Mouse (Mus musculus): Measurements from ENCODE around the gene Dhtkd1.

The Dhtkd1 gene

GRCm38 (mm10) chr2:5942416-5943032 lies at the start of gene Dhtkd1:
Gene Dhtkd1, minus strand, starts transcription at chr2:5942792.
- POLR2A ChIA-PET, result interaction anchor here in 3 of 4 experiments (0.6 to 6.0 kb wide), 19 partner anchors 7 to 930 kb away, joined by 3 to 40 read pairs (median 4); partner anchors contain the start of genes Sec61a2 (in 3 of the 3), Upf2 (in 2 of the 3) and Mcm10 (in 1 of the 3)
- CTCF ChIA-PET, result interaction anchor here in 2 of 4 experiments (0.6 to 0.7 kb wide), 2 partner anchors 11 to 353 kb away, joined by 3 read pairs; no protein-coding TSS in a partner anchor

- POLR2A ChIA-PET, result interaction anchor here in 2 of 4 experiments (1.0 to 1.4 kb wide), 2 partner anchors 8 to 28 kb away, joined by 3 read pairs; no protein-coding TSS in a partner anchor
- CTCF ChIA-PET, result no interaction called here
These were observed 34.9 kb upstream of the Dhtkd1 start for GRCm38 (mm10) chr2:5977532-5977931.

GRCm38 (mm10) chr2:5970629-5971028 lies 28.0 kb upstream of the Dhtkd1 start:
- CTCF ChIA-PET, result interaction anchor here in 2 of 4 experiments (0.7 kb wide), 2 partner anchors 57 to 564 kb away, joined by 3 to 4 read pairs; no protein-coding TSS in a partner anchor
- POLR2A ChIA-PET, result interaction anchor here in 1 of 4 experiments (1.4 kb wide), 1 partner anchor 16 kb away, joined by 3 read pairs; no protein-coding TSS in a partner anchor

- POLR2A ChIA-PET, result no interaction called here
- CTCF ChIA-PET, result no interaction called here
These were observed 23.4 kb upstream of the Dhtkd1 start for GRCm38 (mm10) chr2:5965972-5966371.

GRCm38 (mm10) chr2:5963729-5964128 lies 21.1 kb upstream of the Dhtkd1 start:
- ChIA-PET POLR2A (interaction anchor here in 2 of 4 experiments (0.6 to 2.3 kb wide), 5 partner anchors 10 to 228 kb away, joined by 3 to 13 read pairs (median 6); partner anchors contain the start of gene Upf2 (in 1 of the 2)), CTCF (interaction anchor here (0.6 to 1.7 kb wide), 10 partner anchors 9 to 462 kb away, joined by 3 to 9 read pairs (median 3); no protein-coding TSS in a partner anchor)

GRCm38 (mm10) chr2:5962265-5962664 lies 19.7 kb upstream of the Dhtkd1 start:
- CTCF ChIA-PET, result no interaction called here
- POLR2A ChIA-PET, result interaction anchor here in 1 of 4 experiments (0.7 to 1.6 kb wide), 4 partner anchors 9 to 67 kb away, joined by 3 to 5 read pairs (median 4); partner anchors contain the start of genes Dhtkd1 and Sec61a2

- CTCF ChIA-PET, result no interaction called here
- POLR2A ChIA-PET, result interaction anchor here in 1 of 4 experiments (0.9 to 1.5 kb wide), 4 partner anchors 11 to 75 kb away, joined by 3 to 5 read pairs (median 4); no protein-coding TSS in a partner anchor
These were observed 15.1 kb upstream of the Dhtkd1 start for GRCm38 (mm10) chr2:5957705-5958104.

- POLR2A ChIA-PET, result interaction anchor here in 3 of 4 experiments (0.5 to 4.3 kb wide), 10 partner anchors 9 to 57 kb away, joined by 3 to 40 read pairs (median 4); partner anchors contain the start of genes Dhtkd1 (in 2 of the 3) and Sec61a2 (in 1 of the 3)
- CTCF ChIA-PET, result interaction anchor here in 1 of 4 experiments (0.6 kb wide), 1 partner anchor 1033 kb away, joined by 3 read pairs; no protein-coding TSS in a partner anchor
These were observed 9.1 kb upstream of the Dhtkd1 start for GRCm38 (mm10) chr2:5951621-5952211.

GRCm38 (mm10) chr2:5950766-5951595 lies 8.4 kb upstream of the Dhtkd1 start, which contains the start of gene Upf2:
Gene Upf2, plus strand, starts transcription at chr2:5951469.
- CTCF ChIA-PET, result interaction anchor here in 2 of 4 experiments (0.5 to 0.6 kb wide), 2 partner anchors 942 to 1033 kb away, joined by 3 to 4 read pairs; no protein-coding TSS in a partner anchor
- POLR2A ChIA-PET, result interaction anchor here (0.5 to 4.3 kb wide), 16 partner anchors 8 to 106 kb away, joined by 3 to 40 read pairs (median 4); partner anchors contain the start of genes Dhtkd1 (in 2 of the 4), Sec61a2 (in 2 of the 4), Cdc123 (in 1 of the 4) and Nudt5 (in 1 of the 4)

- ChIA-PET CTCF (no interaction called here), POLR2A (interaction anchor here (0.8 to 4.3 kb wide), 11 partner anchors 10 to 106 kb away, joined by 3 to 40 read pairs (median 4); partner anchors contain the start of genes Cdc123 (in 1 of the 4), Dhtkd1 (in 1 of the 4), Nudt5 (in 1 of the 4) and Sec61a2 (in 1 of the 4))
These were observed 7.7 kb upstream of the Dhtkd1 start for GRCm38 (mm10) chr2:5950305-5950704.

- ChIA-PET CTCF (interaction anchor here in 1 of 4 experiments (0.8 kb wide), 1 partner anchor 49 kb away, joined by 3 read pairs; no protein-coding TSS in a partner anchor), POLR2A (interaction anchor here (0.8 to 4.3 kb wide), 12 partner anchors 10 to 105 kb away, joined by 3 to 40 read pairs (median 4); partner anchors contain the start of genes Cdc123 (in 1 of the 4), Dhtkd1 (in 1 of the 4), Nudt5 (in 1 of the 4) and Sec61a2 (in 1 of the 4))
These were observed 7.2 kb upstream of the Dhtkd1 start for GRCm38 (mm10) chr2:5949821-5950220.

GRCm38 (mm10) chr2:5948964-5949363 lies 6.4 kb upstream of the Dhtkd1 start:
- POLR2A ChIA-PET, result interaction anchor here in 2 of 4 experiments (0.6 to 4.3 kb wide), 8 partner anchors 9 to 98 kb away, joined by 3 to 40 read pairs (median 5); partner anchors contain the start of gene Dhtkd1 (in 1 of the 2)
- CTCF ChIA-PET, result interaction anchor here in 2 of 4 experiments (0.6 to 0.8 kb wide), 2 partner anchors 48 to 126 kb away, joined by 3 to 4 read pairs; no protein-coding TSS in a partner anchor

GRCm38 (mm10) chr2:5946876-5947275 lies 4.3 kb upstream of the Dhtkd1 start:
- POLR2A ChIA-PET, result interaction anchor here in 2 of 4 experiments (0.6 to 1.8 kb wide), 14 partner anchors 10 to 216 kb away, joined by 3 to 8 read pairs (median 3); partner anchors contain the start of gene Sec61a2 (in 1 of the 2)
- CTCF ChIA-PET, result interaction anchor here in 1 of 4 experiments (0.9 kb wide), 1 partner anchor 86 kb away, joined by 3 read pairs; no protein-coding TSS in a partner anchor

- CTCF ChIA-PET, result interaction anchor here in 1 of 4 experiments (1.1 kb wide), 1 partner anchor 50 kb away, joined by 3 read pairs; the partner anchor contains the start of gene Sec61a2
- POLR2A ChIA-PET, result interaction anchor here in 1 of 4 experiments (0.8 to 1.6 kb wide), 6 partner anchors 9 to 217 kb away, joined by 3 to 8 read pairs (median 4); no protein-coding TSS in a partner anchor
These were observed 3.0 kb upstream of the Dhtkd1 start for GRCm38 (mm10) chr2:5945629-5946028.

- ChIA-PET POLR2A (interaction anchor here in 3 of 4 experiments (0.9 to 6.0 kb wide), 16 partner anchors 7 to 928 kb away, joined by 3 to 40 read pairs (median 4); partner anchors contain the start of genes Sec61a2 (in 3 of the 3) and Upf2 (in 2 of the 3)), CTCF (no interaction called here)
These were observed 479 bp upstream of the Dhtkd1 start for GRCm38 (mm10) chr2:5943071-5943470.

GRCm38 (mm10) chr2:5941861-5942415 lies 654 bp downstream of the Dhtkd1 start:
- ChIA-PET POLR2A (interaction anchor here in 3 of 4 experiments (0.6 to 6.0 kb wide), 22 partner anchors 8 to 929 kb away, joined by 3 to 40 read pairs (median 5); partner anchors contain the start of genes Sec61a2 (in 3 of the 3), Upf2 (in 2 of the 3) and Mcm10 (in 1 of the 3)), CTCF (interaction anchor here in 2 of 4 experiments (0.6 to 0.7 kb wide), 2 partner anchors 12 to 353 kb away, joined by 3 read pairs; no protein-coding TSS in a partner anchor)

All from embryonic stem cell, embryonic (primary cell).